ENCODE assay signal across 8 mouse cellular contexts in genomic region chr1:75369984-75370660, GRCm38 (mm10). TPM values are rescaled to one million over a fixed set of nuclear protein-coding genes. Genes with fewer than 3 reads are reported as not detected.
A peak's percentile ranks its signal among the peaks of the same experiment; 100 is the strongest.
DNase-seq lines count a peak whose midpoint lies in the region; ATAC-seq and TF ChIP-seq lines count a peak whose summit lies in the region.
"Had no signal": no experiment of that assay in that cellular context is flagged by ENCODE, and none has a peak within 500 bp of the region (broad histone marks: within the 10 kb centered on the region; RNA-seq: fewer than 3 reads in every experiment).

No protein-coding gene starts in this region.

- peak overlapping the region; percentile 38 for H3K4me2 ChIP-seq in heart, postnatal 0 days (ENCODE audit: low read depth, low read length)
- no peak overlapping the region for H3K4me2 ChIP-seq in liver, embryonic 12.5 days

- no peaks in the 10 kb centered on the region for H3K27me3 ChIP-seq in heart, postnatal 0 days (ENCODE audit: control insufficient read depth, insufficient read depth, low read length)
- peaks cover 71% of the 10 kb centered on the region for H3K27me3 ChIP-seq in liver, embryonic 12.5 days (replicated peaks)

- H3K36me3 ChIP-seq in heart, postnatal 0 days (replicated peaks; ENCODE audit: control insufficient read depth, insufficient read depth, low read length) = peaks cover 22% of the 10 kb centered on the region
- H3K36me3 ChIP-seq in liver, embryonic 12.5 days = no peaks in the 10 kb centered on the region

- TF ChIP-seq CTCF in heart, postnatal 0 days (IDR thresholded peaks at IDR 0.05; ENCODE audit: low read depth) = no peak

- peak; percentile 83 for DNase-seq in adrenal gland, postnatal 14 days
- peak; percentile 98 to 99 for DNase-seq in cerebellum, postnatal 10 days
- peak; percentile 83 for DNase-seq in heart, postnatal 0 days (ENCODE audit: low spot score)
- DNase-seq in right cerebral cortex, postnatal 4 days = no peak
- DNase-seq in right cerebral cortex, adult 18-20 months = no peak
- DNase-seq in layer of hippocampus, postnatal 36 days = no peak

- H3K4me1 ChIP-seq in heart, postnatal 0 days (ENCODE audit: control insufficient read depth, insufficient read depth) = peaks cover 13% of the 10 kb centered on the region
- H3K4me1 ChIP-seq in liver, embryonic 12.5 days = peaks cover 5% of the 10 kb centered on the region; the same call in 1 of the 2 replicates

- no peaks in the 10 kb centered on the region for H3K9me3 ChIP-seq in heart, postnatal 0 days (replicated peaks; ENCODE audit: control insufficient read depth, low read length)
- no peaks in the 10 kb centered on the region for H3K9me3 ChIP-seq in liver, embryonic 12.5 days (replicated peaks)

- peak; percentile 32 for ATAC-seq in heart, postnatal 0 days (ENCODE audit: insufficient read depth, low read depth)
- peak; percentile 49; the same call in 1 of the 2 replicates for ATAC-seq in liver, embryonic 12.5 days

- no peak for TF ChIP-seq EP300 in heart, postnatal 0 days (IDR thresholded peaks at IDR 0.05; ENCODE audit: low read depth)

- H3K4me3 ChIP-seq in heart, postnatal 0 days (ENCODE audit: low read depth, low read length) = no peak overlapping the region
- no peak overlapping the region for H3K4me3 ChIP-seq in liver, embryonic 12.5 days
- H3K4me3 ChIP-seq: left cerebral cortex, adult 2 months had no signal

- WGBS in heart, postnatal 0 days = 22% methylated on average over 13 of the region's 13 CpGs
- 46% methylated on average over 13 of the region's 13 CpGs for WGBS in liver, embryonic 12.5 days (ENCODE audit: insufficient replicate concordance)

- H3K27ac ChIP-seq in heart, postnatal 0 days (ENCODE audit: low read depth) = peak overlapping the region; percentile 80
- H3K27ac ChIP-seq in liver, embryonic 12.5 days = no peak overlapping the region
- H3K27ac ChIP-seq: left cerebral cortex, adult 2 months had no signal

- peak overlapping the region; percentile 40 for H3K9ac ChIP-seq in heart, postnatal 0 days (replicated peaks; ENCODE audit: low read depth, low read length)
- no peak overlapping the region for H3K9ac ChIP-seq in liver, embryonic 12.5 days

RNA-seq across cellular contexts. Expression of gene Speg, which starts 5.0 kb away (rescaled TPM):
- 11.0 and 18.3 TPM in 2 replicates for total RNA-seq in adrenal gland, postnatal 14 days (2021)
- total RNA-seq in heart, postnatal 0 days (2014; rRNA removed; ENCODE audit: low replicate concordance) = 95.0 and 105 TPM in 2 replicates
- polyA plus RNA-seq in heart, postnatal 0 days (2015; fragmentation: Nextera tagmentation; extraction: Ambion mirVana) = 26.8 and 30.2 TPM in 2 replicates
- polyA plus RNA-seq in liver, embryonic 12.5 days (2016; fragmentation: Nextera tagmentation; extraction: Ambion mirVana) = 11.4 and 14.3 TPM in 2 replicates
- total RNA-seq in layer of hippocampus, postnatal 36 days (2021) = 100 to 1,000 TPM; 166 to 180 TPM

RNA-seq across cellular contexts. Expression of gene Des, which starts 10.0 kb away (rescaled TPM):
- total RNA-seq in adrenal gland, postnatal 14 days (2021) = 19.8 and 26.9 TPM in 2 replicates
- total RNA-seq in heart, postnatal 0 days (2014; rRNA removed; ENCODE audit: low replicate concordance) = 983 and 1,187 TPM in 2 replicates
- polyA plus RNA-seq in heart, postnatal 0 days (2015; fragmentation: Nextera tagmentation; extraction: Ambion mirVana) = 601 and 639 TPM in 2 replicates
- 6.9 and 7.4 TPM in 2 replicates for polyA plus RNA-seq in liver, embryonic 12.5 days (2016; fragmentation: Nextera tagmentation; extraction: Ambion mirVana)
- 1 to 10 TPM in 1 of 2 experiments, under 1 TPM in 1; 0.72 to 1.1 TPM for total RNA-seq in layer of hippocampus, postnatal 36 days (2021)

RNA-seq across cellular contexts. Expression of gene Dnpep, which starts 52.3 kb away (rescaled TPM):
- total RNA-seq in adrenal gland, postnatal 14 days (2021) = 92.5 and 101 TPM in 2 replicates
- 202 and 236 TPM in 2 replicates for total RNA-seq in heart, postnatal 0 days (2014; rRNA removed; ENCODE audit: low replicate concordance)
- 147 TPM in 2 replicates for polyA plus RNA-seq in heart, postnatal 0 days (2015; fragmentation: Nextera tagmentation; extraction: Ambion mirVana)
- polyA plus RNA-seq in liver, embryonic 12.5 days (2016; fragmentation: Nextera tagmentation; extraction: Ambion mirVana) = 66.3 and 67.4 TPM in 2 replicates
- total RNA-seq in layer of hippocampus, postnatal 36 days (2021) = 10 to 100 TPM; 39.4 to 46.7 TPM

Comparison
In these comparisons a context has a peak if more than half of its experiments do, and no peak if none do; other contexts are left out.
1. DNase-seq: peak in adrenal gland, postnatal 14 days (single experiment), cerebellum, postnatal 10 days (2 of 2) and heart, postnatal 0 days (single experiment); none in right cerebral cortex, postnatal 4 days (single experiment), right cerebral cortex, adult 18-20 months (single experiment) and layer of hippocampus, postnatal 36 days (0 of 2).
2. RNA of gene Des, which starts 10.0 kb away (total RNA-seq): 983 to 1,187 TPM in heart, postnatal 0 days; 19.8 to 26.9 TPM in adrenal gland, postnatal 14 days and 0.72 to 1.1 TPM in layer of hippocampus, postnatal 36 days; every median in the first group is over 10 times any median in the second.